Mouse (Mus musculus) limb, embryonic 10.5 days (tissue): ENCODE data around the gene Csrp1. TPM values are rescaled to one million over a fixed set of nuclear protein-coding genes. Genes with fewer than 3 reads are reported as not detected.

Experiments used
- DNase-seq: peaks from one replicate; pipeline ENCODE4 v3.0.0-alpha.2; 2017; ENCODE audit warnings: low spot score
- H3K27ac ChIP-seq: fragments of 300-500 bp; sonication (generic); 2 replicates; pipeline ENCODE4 v1.5.1; 2016; ENCODE audit warnings: mild to moderate bottlenecking
- H3K27me3 ChIP-seq: fragments of 300-500 bp; sonication (generic); 2 replicates; pipeline ENCODE4 v1.6.1; 2016; ENCODE audit warnings: low read depth, mild to moderate bottlenecking; ENCODE audit not compliant: poor library complexity, severe bottlenecking
- H3K36me3 ChIP-seq: fragments of 300-500 bp; sonication (generic); 2 replicates; pipeline ENCODE4 v1.6.1; 2016; ENCODE audit warnings: mild to moderate bottlenecking, moderate library complexity
- H3K4me1 ChIP-seq: fragments of 300-500 bp; sonication (generic); 2 replicates; pipeline ENCODE4 v1.6.1; 2016
- H3K4me3 ChIP-seq: fragments of 300-500 bp; sonication (generic); 2 replicates; pipeline ENCODE4 v1.5.1; 2016; ENCODE audit warnings: mild to moderate bottlenecking, moderate library complexity
- H3K9me3 ChIP-seq: fragments of 300-500 bp; sonication (generic); replicated peaks from 2 replicates; pipeline ENCODE4 v1.6.1; 2016; ENCODE audit warnings: mild to moderate bottlenecking
- WGBS: fragments of 180-500 bp; shearing (Covaris S2); methylation state at CpG from one replicate; pipeline ENCODE4 v1.1.7; 2016; 5-methylcytosine and 5-hydroxymethylcytosine counted together
- polyA plus RNA-seq: library from polyadenylated mRNA; unstranded; fragments of >200 nt; fragmentation: Nextera tagmentation; extraction: Ambion mirVana; gene quantifications from 2 replicates; pipeline ENCODE4 v1.2.1, GENCODE M21; 2016

The Csrp1 gene
- polyA plus RNA-seq, 1 experiment from 2014 or later = 54.4 TPM

DNA sequence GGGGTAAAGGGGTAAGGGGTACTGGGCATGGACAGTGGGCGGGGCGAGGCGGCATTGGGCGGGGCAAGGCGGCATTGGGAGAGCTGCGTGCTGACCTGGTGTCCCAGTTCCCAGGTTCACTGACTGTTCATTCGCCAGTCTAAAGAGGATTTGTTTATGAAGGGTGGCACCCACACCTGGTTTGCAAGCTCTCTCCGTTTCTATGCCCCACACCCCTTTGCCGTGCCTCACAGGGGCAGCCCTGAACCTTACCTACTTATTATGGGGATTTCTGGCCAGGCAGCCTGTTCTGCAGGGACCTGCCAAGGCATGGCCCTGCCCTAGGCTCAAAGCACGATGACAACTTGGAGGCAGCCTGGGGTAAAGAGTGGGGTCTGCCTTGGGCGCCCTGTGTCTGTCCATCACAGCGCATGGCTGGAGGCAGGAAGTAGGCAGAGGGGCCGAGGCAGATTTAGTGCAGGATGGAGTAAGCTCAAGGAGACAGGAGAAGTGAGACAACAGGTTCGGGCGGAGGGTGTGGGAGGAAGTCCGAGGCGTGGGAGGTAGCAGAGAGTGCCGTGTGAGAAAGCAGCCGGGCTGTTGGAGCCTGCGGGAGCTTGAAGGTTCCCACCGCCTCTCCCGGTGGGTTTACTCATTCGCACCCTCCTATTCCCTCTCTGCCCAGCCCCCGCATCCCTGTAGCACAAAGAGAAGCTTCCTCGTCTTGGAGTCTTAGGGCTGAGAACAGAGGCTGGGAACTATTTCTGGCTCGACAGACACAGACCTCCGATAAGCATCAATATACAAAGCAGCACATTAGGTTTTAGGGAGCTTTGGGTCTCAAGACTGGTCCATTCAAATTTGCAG lies 73.7 kb downstream of the Csrp1 start:
- peaks cover 34% of the 10 kb centered on the region for H3K4me1 ChIP-seq
- H3K4me3 ChIP-seq = peak overlapping the region; percentile 39
- peak; percentile 58 for DNase-seq
- 9% methylated on average over 27 of the region's 27 CpGs for WGBS
- H3K27me3 ChIP-seq = peaks cover 36% of the 10 kb centered on the region
- H3K36me3 ChIP-seq = no peaks in the 10 kb centered on the region
- no peaks in the 10 kb centered on the region for H3K9me3 ChIP-seq
- peak overlapping the region; percentile 32 for H3K27ac ChIP-seq

DNA sequence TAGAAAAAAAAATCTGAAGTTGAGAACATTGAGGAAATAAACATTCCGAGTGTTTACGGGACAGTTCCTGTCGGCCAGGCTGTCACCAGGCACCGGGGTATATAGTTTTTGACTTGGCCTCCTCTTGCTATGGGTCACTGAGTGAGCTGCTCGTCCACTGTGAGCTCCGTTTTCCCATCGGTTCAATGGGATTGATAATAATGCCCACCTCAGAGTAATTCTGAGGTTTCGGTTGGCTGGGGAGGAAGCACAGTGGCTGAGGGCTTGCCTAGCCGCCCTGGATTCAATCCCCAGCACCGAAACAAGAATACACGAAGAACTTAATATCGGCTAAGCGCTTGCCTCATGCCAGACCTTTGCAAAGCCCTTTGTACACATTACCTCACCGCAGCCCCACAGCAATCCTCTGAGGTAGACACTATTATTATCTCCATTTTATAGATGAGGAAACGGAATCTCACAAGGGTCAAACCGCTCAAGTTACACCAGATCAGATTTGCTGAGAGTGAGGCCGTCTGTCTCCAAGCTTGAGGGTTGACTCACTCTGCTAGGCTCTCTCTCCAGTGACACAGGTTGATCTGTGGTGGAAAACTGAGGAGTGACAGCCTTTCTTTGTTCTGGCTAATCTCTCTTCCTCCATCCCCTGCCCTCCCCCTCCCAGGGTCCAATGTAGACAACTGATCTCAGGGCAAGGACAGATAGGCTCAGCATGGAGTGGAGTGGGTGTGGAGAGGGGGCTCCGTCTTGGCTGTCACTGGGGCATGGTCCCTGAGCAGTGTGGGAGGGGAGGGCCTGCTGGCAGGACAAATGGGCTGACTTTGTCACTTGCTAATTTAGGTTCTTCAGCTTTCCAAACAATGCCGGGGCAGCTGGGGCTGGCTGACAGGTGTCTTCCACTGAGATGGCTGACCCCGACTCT lies 74.6 kb downstream of the Csrp1 start:
- H3K9me3 ChIP-seq = no peaks in the 10 kb centered on the region
- H3K36me3 ChIP-seq = no peaks in the 10 kb centered on the region
- peak overlapping the region; percentile 40 for H3K27ac ChIP-seq
- peak overlapping the region; percentile 39 for H3K4me3 ChIP-seq
- WGBS = 37% methylated on average over 20 of the region's 20 CpGs
- no peak for DNase-seq
- H3K4me1 ChIP-seq = peaks cover 39% of the 10 kb centered on the region
- peaks cover 36% of the 10 kb centered on the region for H3K27me3 ChIP-seq

DNA sequence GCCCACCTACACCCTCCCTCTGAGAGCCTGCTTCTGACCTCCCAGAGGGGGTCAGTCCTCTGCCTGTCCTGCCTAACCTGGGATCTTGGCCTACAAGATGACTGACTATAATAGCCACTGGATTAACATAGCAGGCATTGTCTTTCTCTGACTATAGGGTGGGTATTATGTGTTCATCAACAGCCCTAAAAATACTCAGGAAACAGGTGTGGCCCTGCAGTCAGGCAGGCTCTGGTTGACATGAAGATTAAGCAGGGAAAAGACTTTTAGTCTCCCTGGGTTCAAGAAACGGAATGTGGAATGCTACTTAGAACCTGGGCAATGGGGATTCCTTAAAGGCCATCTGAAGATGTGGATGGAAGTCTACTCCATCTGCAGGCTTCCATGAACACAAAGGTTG lies 78.6 kb downstream of the Csrp1 start:
- H3K4me3 ChIP-seq = no peak overlapping the region
- H3K36me3 ChIP-seq = no peaks in the 10 kb centered on the region
- DNase-seq = no peak
- H3K27me3 ChIP-seq = peaks cover 30% of the 10 kb centered on the region
- 67% methylated on average over 1 of the region's 1 CpGs for WGBS
- H3K27ac ChIP-seq = 0 out of 2 replicates have a peak overlapping the region, but pooled peaks have one; percentile 27
- peaks cover 48% of the 10 kb centered on the region for H3K4me1 ChIP-seq
- no peaks in the 10 kb centered on the region for H3K9me3 ChIP-seq

DNA sequence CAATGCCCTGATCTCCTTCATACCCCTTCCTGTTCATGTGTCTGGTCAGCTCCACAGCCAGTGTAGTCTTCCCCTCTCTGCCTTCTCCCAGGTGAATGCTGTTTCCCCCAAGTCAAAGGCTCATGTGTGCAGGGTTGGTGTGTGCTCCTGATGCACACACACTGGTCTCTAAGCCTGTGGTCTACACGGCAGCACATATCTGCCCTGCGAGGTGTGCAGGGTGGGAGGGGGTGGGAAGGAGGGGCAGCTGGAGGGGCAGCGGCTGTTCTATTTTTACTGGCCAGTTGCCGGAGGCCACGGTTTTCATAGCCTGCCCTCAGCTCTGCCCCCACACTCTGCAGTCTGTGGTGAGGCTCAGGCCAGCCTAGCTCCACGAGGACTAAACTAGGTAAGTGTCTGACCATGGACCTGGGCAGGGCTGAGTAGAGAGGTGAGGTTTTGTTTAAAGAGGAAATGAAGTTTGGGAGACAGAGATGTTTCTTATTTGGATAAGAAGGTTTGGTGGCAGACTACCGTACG lies 79.3 kb downstream of the Csrp1 start:
- Histone ChIP-seq H3K27me3 (peaks cover 24% of the 10 kb centered on the region), H3K9me3 (no peaks in the 10 kb centered on the region), H3K4me3 (no peak overlapping the region), H3K36me3 (no peaks in the 10 kb centered on the region), H3K27ac (peak overlapping the region; percentile 27; the same call in 1 of the 2 replicates), H3K4me1 (peaks cover 41% of the 10 kb centered on the region)
- DNase-seq = no peak
- WGBS = 55% methylated on average over 8 of the region's 8 CpGs

DNA sequence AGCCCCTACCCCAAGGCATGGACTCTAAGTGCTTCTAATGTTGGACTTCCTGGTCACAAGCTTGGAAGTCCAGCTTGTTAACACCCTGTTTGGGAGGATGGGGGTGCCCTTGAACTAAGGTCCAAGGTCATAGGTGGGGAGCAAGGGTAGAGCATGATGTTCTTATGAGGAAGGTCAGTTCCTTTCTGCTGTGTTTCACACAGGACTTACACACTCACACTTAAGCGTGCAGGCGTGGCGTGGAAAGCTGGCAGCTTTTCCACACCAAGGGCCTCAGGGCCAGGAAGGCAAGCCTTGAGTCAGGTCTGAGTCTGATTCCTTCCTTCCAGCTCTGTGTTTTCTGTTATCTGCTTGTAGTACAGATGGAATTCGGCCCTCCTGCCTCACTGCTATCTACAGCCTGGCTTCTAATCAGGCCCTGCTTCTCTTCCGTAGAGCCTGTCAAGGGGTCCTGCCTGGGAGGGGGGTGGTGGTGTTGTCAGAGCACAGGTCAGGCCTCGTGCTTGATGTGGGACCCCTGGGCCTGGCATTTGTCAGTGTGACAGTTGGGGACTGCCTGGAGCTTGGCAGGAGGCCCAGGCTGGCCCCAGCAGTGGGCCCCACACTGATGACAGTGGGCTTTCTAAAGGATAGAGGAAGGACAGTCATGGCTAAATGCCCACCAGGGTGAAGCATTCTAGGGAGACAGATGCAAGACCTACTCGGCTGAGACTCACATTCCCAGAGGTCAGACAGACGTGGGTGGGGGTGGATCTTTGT lies 80.5 kb downstream of the Csrp1 start:
- H3K9me3 ChIP-seq = no peaks in the 10 kb centered on the region
- WGBS = 39% methylated on average over 8 of the region's 8 CpGs
- peak overlapping the region; percentile 54 for H3K27ac ChIP-seq
- no peak overlapping the region for H3K4me3 ChIP-seq
- no peaks in the 10 kb centered on the region for H3K36me3 ChIP-seq
- peaks cover 12% of the 10 kb centered on the region for H3K27me3 ChIP-seq
- H3K4me1 ChIP-seq = peaks cover 31% of the 10 kb centered on the region
- no peak for DNase-seq

Other genes with a start within 250 kb of the Csrp1 start
- gene Nav1, start 112.8 kb upstream of the Csrp1 start, polyA plus RNA-seq = 16.1 and 18.3 TPM in 2 replicates
- gene Phlda3, start 46.1 kb downstream of the Csrp1 start, polyA plus RNA-seq = 30.2 and 33.0 TPM in 2 replicates
- gene Tnni1, start 59.4 kb downstream of the Csrp1 start, polyA plus RNA-seq = 8.3 and 12.7 TPM in 2 replicates
- 5.1 and 6.0 TPM in 2 replicates for gene Lad1, start 98.5 kb downstream of the Csrp1 start, polyA plus RNA-seq
- 2.1 and 4.0 TPM in 2 replicates for gene Tnnt2, start 116.3 kb downstream of the Csrp1 start, polyA plus RNA-seq
- gene Pkp1, start 199.1 kb downstream of the Csrp1 start, polyA plus RNA-seq = 0.30 and 0.63 TPM in 2 replicates